ENCODE assay signal across 22 mouse cellular contexts in genomic region chr4:106335858-106336257, GRCm38 (mm10). TPM values are rescaled to one million over a fixed set of nuclear protein-coding genes. Genes with fewer than 3 reads are reported as not detected.
DNase-seq lines count a peak whose midpoint lies in the region; ATAC-seq and TF ChIP-seq lines count a peak whose summit lies in the region.
"Had no signal": no experiment of that assay in that cellular context is flagged by ENCODE, and none has a peak within 500 bp of the region (broad histone marks: within the 10 kb centered on the region; RNA-seq: fewer than 3 reads in every experiment).

No protein-coding gene starts in this region.

- peaks cover under 1 to 17% of the 10 kb centered on the region in 2 experiments for H3K36me3 ChIP-seq in MEL (ENCODE audit: control insufficient read depth in 1 of 2, insufficient read depth in 2 of 2, low read length in 2 of 2)
- peaks cover 2% of the 10 kb centered on the region; the same call in 1 of the 2 replicates for H3K36me3 ChIP-seq in liver, embryonic 11.5 days (ENCODE audit: control insufficient read depth, insufficient read depth, low read length)
- no peaks in the 10 kb centered on the region for H3K36me3 ChIP-seq in liver, embryonic 15.5 days (replicated peaks)
- H3K36me3 ChIP-seq in heart, embryonic 11.5 days (ENCODE audit: control insufficient read depth, insufficient read depth, low read length): no peaks in the 10 kb centered on the region
- H3K36me3 ChIP-seq: embryonic facial prominence, embryonic 10.5 days; hindbrain, embryonic 12.5 days had no signal

- no peaks in the 10 kb centered on the region for H3K9me3 ChIP-seq in MEL (replicated peaks; ENCODE audit: insufficient read depth, low read length)
- no peaks in the 10 kb centered on the region for H3K9me3 ChIP-seq in liver, embryonic 11.5 days (ENCODE audit: control insufficient read depth, low read length)
- H3K9me3 ChIP-seq in liver, embryonic 15.5 days (replicated peaks): no peaks in the 10 kb centered on the region
- no peaks in the 10 kb centered on the region for H3K9me3 ChIP-seq in heart, embryonic 11.5 days (replicated peaks; ENCODE audit: control insufficient read depth, low read length)
- H3K9me3 ChIP-seq: embryonic facial prominence, embryonic 10.5 days; hindbrain, embryonic 12.5 days had no signal

- 58% methylated on average over 1 of the region's 1 CpGs for WGBS in liver, embryonic 11.5 days
- WGBS in liver, embryonic 15.5 days (ENCODE audit: insufficient replicate concordance): 17% methylated on average over 1 of the region's 1 CpGs
- WGBS in heart, embryonic 11.5 days (ENCODE audit: insufficient replicate concordance): 86% methylated on average over 1 of the region's 1 CpGs

- H3K27ac ChIP-seq in MEL (ENCODE audit: control insufficient read depth, low read depth, low read length): 0 out of 2 replicates have a peak overlapping the region, but pooled peaks have one; percentile 36
- no peak overlapping the region for H3K27ac ChIP-seq in liver, embryonic 11.5 days (ENCODE audit: low read depth, low read length)
- no peak overlapping the region for H3K27ac ChIP-seq in liver, embryonic 15.5 days (replicated peaks)
- no peak overlapping the region for H3K27ac ChIP-seq in heart, embryonic 11.5 days (ENCODE audit: low read depth, low read length)
- H3K27ac ChIP-seq: embryonic facial prominence, embryonic 10.5 days; gastrocnemius, adult 2 months; hindbrain, embryonic 12.5 days had no signal

- H3K27me3 ChIP-seq in MEL (ENCODE audit: control insufficient read depth in 1 of 2, insufficient read depth in 2 of 2, low read length in 2 of 2): no peaks in the 10 kb centered on the region
- H3K27me3 ChIP-seq in liver, embryonic 11.5 days (replicated peaks; ENCODE audit: control insufficient read depth, insufficient read depth, low read length): no peaks in the 10 kb centered on the region
- no peaks in the 10 kb centered on the region for H3K27me3 ChIP-seq in liver, embryonic 15.5 days
- no peaks in the 10 kb centered on the region for H3K27me3 ChIP-seq in heart, embryonic 11.5 days (ENCODE audit: control insufficient read depth, insufficient read depth, low read length)
- H3K27me3 ChIP-seq: hindbrain, embryonic 12.5 days; Patski had no signal

- peaks cover 7 to 21% of the 10 kb centered on the region in 2 experiments for H3K4me1 ChIP-seq in MEL (ENCODE audit: control insufficient read depth in 1 of 2, insufficient read depth in 2 of 2, low read length in 2 of 2)
- H3K4me1 ChIP-seq in liver, embryonic 11.5 days (replicated peaks; ENCODE audit: control insufficient read depth, insufficient read depth, low read length): peaks cover 28% of the 10 kb centered on the region
- H3K4me1 ChIP-seq in liver, embryonic 15.5 days (replicated peaks): peaks cover 62% of the 10 kb centered on the region
- peaks cover 10% of the 10 kb centered on the region; the same call in 1 of the 2 replicates for H3K4me1 ChIP-seq in heart, embryonic 11.5 days (ENCODE audit: control insufficient read depth, insufficient read depth, low read length)
- H3K4me1 ChIP-seq: hindbrain, embryonic 12.5 days had no signal

- H3K4me2 ChIP-seq in liver, embryonic 11.5 days: no peak overlapping the region
- H3K4me2 ChIP-seq in liver, embryonic 15.5 days: no peak overlapping the region
- no peak overlapping the region for H3K4me2 ChIP-seq in heart, embryonic 11.5 days
- H3K4me2 ChIP-seq: hindbrain, embryonic 12.5 days had no signal

- no peak for TF ChIP-seq POLR2A in MEL (IDR thresholded peaks at IDR 0.05; ENCODE audit: control insufficient read depth in 1 of 2, insufficient read depth in 1 of 2, low read depth in 1 of 2, low read length in 2 of 2, poor library complexity in 1 of 2)

- ATAC-seq in liver, embryonic 11.5 days (replicated peaks; ENCODE audit: low FRiP score): 0 out of 2 replicates have a peak, but pooled peaks have one; percentile 30
- peak; percentile 46; the same call in 1 of the 2 replicates for ATAC-seq in liver, embryonic 15.5 days (ENCODE audit: insufficient read depth)
- peak; percentile 79 for ATAC-seq in megakaryocyte-erythroid progenitor cell, adult 5-6 weeks (replicated peaks; ENCODE audit: low FRiP score, low TSS enrichment, poor library complexity, severe bottlenecking)
- no peak for ATAC-seq in heart, embryonic 11.5 days (replicated peaks; ENCODE audit: insufficient number of reproducible peaks, low FRiP score, low TSS enrichment)
- ATAC-seq: activated CD4-positive, CD25-positive, alpha-beta regulatory T cell, adult 4 months; forebrain, embryonic 14.5 days; hindbrain, embryonic 16.5 days; Patski had no signal

- TF ChIP-seq CTCF in MEL (IDR thresholded peaks at IDR 0.05 in 2 of 3, conservative IDR thresholded peaks at IDR 0.05 in 1 of 3; ENCODE audit: control insufficient read depth in 1 of 3, insufficient read depth in 1 of 3, low read depth in 2 of 3, low read length in 3 of 3, poor library complexity in 1 of 3, severe bottlenecking in 1 of 3): no peak

- TF ChIP-seq RAD21 in MEL (IDR thresholded peaks at IDR 0.05; ENCODE audit: low read depth, low read length): no peak

- TF ChIP-seq EP300 in MEL (IDR thresholded peaks at IDR 0.05; ENCODE audit: low read depth in 1 of 2, low read length in 2 of 2): peak; percentile 38 to 40; a peak in 1 of 4 replicates

- no peak overlapping the region for H3K4me3 ChIP-seq in MEL (ENCODE audit: control insufficient read depth in 1 of 2, insufficient read depth in 1 of 2, low read depth in 2 of 2, low read length in 2 of 2)
- H3K4me3 ChIP-seq in liver, embryonic 11.5 days (ENCODE audit: low read depth, low read length): no peak overlapping the region
- no peak overlapping the region for H3K4me3 ChIP-seq in liver, embryonic 15.5 days (replicated peaks)
- no peak overlapping the region for H3K4me3 ChIP-seq in heart, embryonic 11.5 days (ENCODE audit: low read depth, low read length)
- H3K4me3 ChIP-seq: embryonic facial prominence, embryonic 10.5 days; gastrocnemius, adult 2 months; hindbrain, embryonic 12.5 days had no signal

- no peak for DNase-seq in MEL (ENCODE audit: low read depth, low spot score)
- no peak for DNase-seq in liver, embryonic 11.5 days (ENCODE audit: low spot score)
- no peak for DNase-seq in kidney, postnatal 36 days
- no peak for DNase-seq in right cerebral cortex, adult 2 months (ENCODE audit: low spot score in 2 of 2)
- DNase-seq: adrenal gland, postnatal 14 days; cerebellum, adult 18-20 months; cerebellum, adult 9-11 months; cerebellum, postnatal 36 days; gastrocnemius, adult 2 months; gastrocnemius, postnatal 36 days; heart, adult 11 months; heart, postnatal 10 days; heart, postnatal 4 days had no signal

- no peak overlapping the region for H3K9ac ChIP-seq in MEL (ENCODE audit: control insufficient read depth, low read depth, low read length, poor library complexity, severe bottlenecking)
- no peak overlapping the region for H3K9ac ChIP-seq in liver, embryonic 11.5 days (ENCODE audit: low read depth, low read length)
- H3K9ac ChIP-seq in liver, embryonic 15.5 days: no peak overlapping the region
- no peak overlapping the region for H3K9ac ChIP-seq in heart, embryonic 11.5 days (ENCODE audit: low read depth, low read length)
- H3K9ac ChIP-seq: hindbrain, embryonic 12.5 days had no signal

- peaks cover 54% of the 10 kb centered on the region for H3K79me2 ChIP-seq in MEL (ENCODE audit: control insufficient read depth, insufficient read depth, low read length, poor library complexity)

TF ChIP-seq in MEL, 35 proteins besides CTCF, POLR2A, EP300 and RAD21:
- peak; percentile 15; the same call in 1 of the 2 replicates for TF ChIP-seq MXI1 (IDR thresholded peaks at IDR 0.05; ENCODE audit: low read depth, low read length)
- 0 out of 2 replicates have a peak, but pooled peaks have one; percentile 12 for TF ChIP-seq GATA1 (IDR thresholded peaks at IDR 0.05; ENCODE audit: low read depth, low read length)
- TF ChIP-seq ZC3H11A (IDR thresholded peaks at IDR 0.05; ENCODE audit: low read depth, low read length): no peak
- TF ChIP-seq POLR2AphosphoS5 (IDR thresholded peaks at IDR 0.05; ENCODE audit: borderline replicate concordance, low read depth, low read length): no peak
- TF ChIP-seq MAX (IDR thresholded peaks at IDR 0.05; ENCODE audit: low read length): 0 out of 2 replicates have a peak, but pooled peaks have one; percentile 20
- TF ChIP-seq SIN3A (IDR thresholded peaks at IDR 0.05; ENCODE audit: low read length): peak; percentile 38; the same call in 1 of the 2 replicates

RNA-seq across cellular contexts. Expression of gene Usp24, which starts 19.8 kb away (rescaled TPM):
- 26.9 and 27.0 TPM in 2 replicates for total RNA-seq in MEL (2012; rRNA removed)
- 10 to 100 TPM; 31.9 to 40.8 TPM for polyA plus RNA-seq in MEL (2012; ENCODE audit: insufficient read depth in 1 of 2, insufficient read length in 2 of 2, low read depth in 1 of 2, low replicate concordance in 2 of 2, missing spikeins in 1 of 2)
- polyA plus RNA-seq in liver, embryonic 11.5 days (2014; fragmentation: Nextera tagmentation; extraction: Ambion mirVana): 12.6 and 15.1 TPM in 2 replicates
- 5.1 and 6.2 TPM in 2 replicates for polyA plus RNA-seq in liver, embryonic 15.5 days (2015; fragmentation: Nextera tagmentation; extraction: Ambion mirVana)
- 80.2 and 84.3 TPM in 2 replicates for total RNA-seq in megakaryocyte-erythroid progenitor cell, adult 5-6 weeks (2014; fragmentation: Nextera tagmentation)
- total RNA-seq in megakaryocyte-erythroid progenitor cell, adult 5-6 weeks (2017): 86.6 and 87.0 TPM in 2 replicates
- polyA plus RNA-seq in heart, embryonic 11.5 days (2014; fragmentation: Nextera tagmentation; extraction: Ambion mirVana): 8.2 and 10.7 TPM in 2 replicates
